Mouse (Mus musculus): ENCODE measurements around the gene Capzb. TPM values are rescaled to one million over a fixed set of nuclear protein-coding genes. Genes with fewer than 3 reads are reported as not detected.

Gene Capzb
- polyA plus RNA-seq, 1 experiment from 2014 or later = 307 TPM

GRCm38 (mm10) chr4:139262981-139263380 is 70.3 kb downstream of the Capzb start:
- WGBS = 87% methylated on average over 6 of the region's 6 CpGs
- H3K27ac ChIP-seq (replicated peaks; ENCODE audit: low read depth, low read length) = no peak overlapping the region
- H3K4me1 ChIP-seq (ENCODE audit: control insufficient read depth, insufficient read depth, low read length) = peaks cover 46% of the 10 kb centered on the region
- no peak overlapping the region for H3K9ac ChIP-seq (ENCODE audit: low read length)
- no peaks in the 10 kb centered on the region for H3K27me3 ChIP-seq (ENCODE audit: control insufficient read depth, insufficient read depth, low read length)
- H3K9me3 ChIP-seq (ENCODE audit: control insufficient read depth, low read length) = no peaks in the 10 kb centered on the region
- H3K4me3 ChIP-seq (ENCODE audit: low read depth, low read length) = no peak overlapping the region
- H3K4me2 ChIP-seq (ENCODE audit: low read depth, severe bottlenecking) = no peak overlapping the region
- peaks cover 7% of the 10 kb centered on the region; the same call in 1 of the 2 replicates for H3K36me3 ChIP-seq (ENCODE audit: control insufficient read depth, insufficient read depth, low read length)
- ATAC-seq (ENCODE audit: insufficient number of reproducible peaks, low FRiP score, low TSS enrichment, low read depth) = no peak
- no peak for DNase-seq (ENCODE audit: low spot score)

GRCm38 (mm10) chr4:139265783-139266499 is 73.2 kb downstream of the Capzb start:
- DNase-seq (ENCODE audit: low spot score) (no peak), ATAC-seq (ENCODE audit: insufficient number of reproducible peaks, low FRiP score, low TSS enrichment, low read depth) (no peak)
- Histone ChIP-seq H3K9me3 (ENCODE audit: control insufficient read depth, low read length) (no peaks in the 10 kb centered on the region), H3K9ac (ENCODE audit: low read length) (no peak overlapping the region), H3K27me3 (ENCODE audit: control insufficient read depth, insufficient read depth, low read length) (no peaks in the 10 kb centered on the region), H3K4me1 (ENCODE audit: control insufficient read depth, insufficient read depth, low read length) (peaks cover 43% of the 10 kb centered on the region), H3K36me3 (ENCODE audit: control insufficient read depth, insufficient read depth, low read length) (peaks cover 7% of the 10 kb centered on the region), H3K27ac (replicated peaks; ENCODE audit: low read depth, low read length) (peak overlapping the region; percentile 92), H3K4me2 (ENCODE audit: low read depth, severe bottlenecking) (no peak overlapping the region), H3K4me3 (ENCODE audit: low read depth, low read length) (no peak overlapping the region)
- WGBS = 62% methylated on average over 13 of the region's 13 CpGs

GRCm38 (mm10) chr4:139266500-139266865 is 73.8 kb downstream of the Capzb start:
- peak overlapping the region; percentile 5; the same call in 1 of the 2 replicates for H3K9ac ChIP-seq (ENCODE audit: low read length)
- WGBS = 15% methylated on average over 7 of the region's 7 CpGs
- peaks cover 4% of the 10 kb centered on the region for H3K36me3 ChIP-seq (ENCODE audit: control insufficient read depth, insufficient read depth, low read length)
- no peaks in the 10 kb centered on the region for H3K9me3 ChIP-seq (ENCODE audit: control insufficient read depth, low read length)
- H3K4me2 ChIP-seq (ENCODE audit: low read depth, severe bottlenecking) = peak overlapping the region; percentile 5; the same call in 1 of the 2 replicates
- peaks cover 43% of the 10 kb centered on the region for H3K4me1 ChIP-seq (ENCODE audit: control insufficient read depth, insufficient read depth, low read length)
- H3K27me3 ChIP-seq (ENCODE audit: control insufficient read depth, insufficient read depth, low read length) = no peaks in the 10 kb centered on the region
- DNase-seq (ENCODE audit: low spot score) = peak; percentile 70
- ATAC-seq (ENCODE audit: insufficient number of reproducible peaks, low FRiP score, low TSS enrichment, low read depth) = no peak
- no peak overlapping the region for H3K4me3 ChIP-seq (ENCODE audit: low read depth, low read length)
- H3K27ac ChIP-seq (replicated peaks; ENCODE audit: low read depth, low read length) = peak overlapping the region; percentile 92

- Histone ChIP-seq H3K9me3 (ENCODE audit: control insufficient read depth, low read length) (no peaks in the 10 kb centered on the region), H3K36me3 (ENCODE audit: control insufficient read depth, insufficient read depth, low read length) (peaks cover 4% of the 10 kb centered on the region), H3K9ac (ENCODE audit: low read length) (0 out of 2 replicates have a peak overlapping the region, but pooled peaks have one; percentile 5), H3K4me2 (ENCODE audit: low read depth, severe bottlenecking) (no peak overlapping the region; the same call in 1 of the 2 replicates), H3K27me3 (ENCODE audit: control insufficient read depth, insufficient read depth, low read length) (no peaks in the 10 kb centered on the region), H3K4me3 (ENCODE audit: low read depth, low read length) (no peak overlapping the region), H3K4me1 (ENCODE audit: control insufficient read depth, insufficient read depth, low read length) (peaks cover 49% of the 10 kb centered on the region), H3K27ac (replicated peaks; ENCODE audit: low read depth, low read length) (peak overlapping the region; percentile 92)
- ATAC-seq (ENCODE audit: insufficient number of reproducible peaks, low FRiP score, low TSS enrichment, low read depth) = no peak
- peak; percentile 62 for DNase-seq (ENCODE audit: low spot score)
- WGBS = 39% methylated on average over 3 of the region's 3 CpGs
These were observed 74.6 kb downstream of the Capzb start for GRCm38 (mm10) chr4:139267335-139267734.

GRCm38 (mm10) chr4:139268242-139268641 is 75.5 kb downstream of the Capzb start:
- H3K36me3 ChIP-seq (ENCODE audit: control insufficient read depth, insufficient read depth, low read length) = peaks cover 4% of the 10 kb centered on the region
- no peak for ATAC-seq (ENCODE audit: insufficient number of reproducible peaks, low FRiP score, low TSS enrichment, low read depth)

GRCm38 (mm10) chr4:139270168-139270567 is 77.5 kb downstream of the Capzb start:
- H3K27ac ChIP-seq (replicated peaks; ENCODE audit: low read depth, low read length) = no peak overlapping the region

More at GRCm38 (mm10) chr4:139268242-139268641, 75.5 kb downstream of the Capzb start:
- no peak for DNase-seq (ENCODE audit: low spot score)
- Histone ChIP-seq H3K4me1 (ENCODE audit: control insufficient read depth, insufficient read depth, low read length) (peaks cover 53% of the 10 kb centered on the region), H3K4me3 (ENCODE audit: low read depth, low read length) (no peak overlapping the region), H3K4me2 (ENCODE audit: low read depth, severe bottlenecking) (no peak overlapping the region), H3K9ac (ENCODE audit: low read length) (no peak overlapping the region), H3K9me3 (ENCODE audit: control insufficient read depth, low read length) (no peaks in the 10 kb centered on the region), H3K27ac (replicated peaks; ENCODE audit: low read depth, low read length) (peak overlapping the region; percentile 92), H3K27me3 (ENCODE audit: control insufficient read depth, insufficient read depth, low read length) (no peaks in the 10 kb centered on the region)
- 77% methylated on average over 1 of the region's 1 CpGs for WGBS

GRCm38 (mm10) chr4:139271562-139271961 is 78.9 kb downstream of the Capzb start:
- DNase-seq (ENCODE audit: low spot score) (peak; percentile 62), ATAC-seq (ENCODE audit: insufficient number of reproducible peaks, low FRiP score, low TSS enrichment, low read depth) (peak; percentile 51; the same call in 1 of the 2 replicates)
- Histone ChIP-seq H3K4me2 (ENCODE audit: low read depth, severe bottlenecking) (no peak overlapping the region), H3K4me3 (ENCODE audit: low read depth, low read length) (no peak overlapping the region), H3K27me3 (ENCODE audit: control insufficient read depth, insufficient read depth, low read length) (no peaks in the 10 kb centered on the region), H3K27ac (replicated peaks; ENCODE audit: low read depth, low read length) (peak overlapping the region; percentile 70), H3K4me1 (ENCODE audit: control insufficient read depth, insufficient read depth, low read length) (peaks cover 46% of the 10 kb centered on the region), H3K9me3 (ENCODE audit: control insufficient read depth, low read length) (no peaks in the 10 kb centered on the region), H3K36me3 (ENCODE audit: control insufficient read depth, insufficient read depth, low read length) (peaks cover 3% of the 10 kb centered on the region), H3K9ac (ENCODE audit: low read length) (no peak overlapping the region)
- 36% methylated on average over 9 of the region's 9 CpGs for WGBS

More at GRCm38 (mm10) chr4:139270168-139270567, 77.5 kb downstream of the Capzb start:
- Histone ChIP-seq H3K9ac (ENCODE audit: low read length) (no peak overlapping the region), H3K9me3 (ENCODE audit: control insufficient read depth, low read length) (no peaks in the 10 kb centered on the region), H3K4me2 (ENCODE audit: low read depth, severe bottlenecking) (no peak overlapping the region), H3K4me1 (ENCODE audit: control insufficient read depth, insufficient read depth, low read length) (peaks cover 53% of the 10 kb centered on the region), H3K4me3 (ENCODE audit: low read depth, low read length) (no peak overlapping the region), H3K27me3 (ENCODE audit: control insufficient read depth, insufficient read depth, low read length) (no peaks in the 10 kb centered on the region), H3K36me3 (ENCODE audit: control insufficient read depth, insufficient read depth, low read length) (no peaks in the 10 kb centered on the region; the same call in 1 of the 2 replicates)
- no peak for DNase-seq (ENCODE audit: low spot score)
- ATAC-seq (ENCODE audit: insufficient number of reproducible peaks, low FRiP score, low TSS enrichment, low read depth) = no peak
- WGBS = 92% methylated on average over 3 of the region's 3 CpGs

- ATAC-seq (ENCODE audit: insufficient number of reproducible peaks, low FRiP score, low TSS enrichment, low read depth) (no peak), DNase-seq (ENCODE audit: low spot score) (no peak)
- peaks cover 3% of the 10 kb centered on the region for H3K36me3 ChIP-seq (ENCODE audit: control insufficient read depth, insufficient read depth, low read length)
- no peak overlapping the region for H3K4me2 ChIP-seq (ENCODE audit: low read depth, severe bottlenecking)
- H3K27ac ChIP-seq (replicated peaks; ENCODE audit: low read depth, low read length) = 0 out of 2 replicates have a peak overlapping the region, but pooled peaks have one; percentile 47
- 90% methylated on average over 10 of the region's 10 CpGs for WGBS
- H3K9me3 ChIP-seq (ENCODE audit: control insufficient read depth, low read length) = no peaks in the 10 kb centered on the region
- H3K4me1 ChIP-seq (ENCODE audit: control insufficient read depth, insufficient read depth, low read length) = peaks cover 33% of the 10 kb centered on the region
- H3K9ac ChIP-seq (ENCODE audit: low read length) = no peak overlapping the region
- H3K27me3 ChIP-seq (ENCODE audit: control insufficient read depth, insufficient read depth, low read length) = no peaks in the 10 kb centered on the region
- no peak overlapping the region for H3K4me3 ChIP-seq (ENCODE audit: low read depth, low read length)
These were observed 80.4 kb downstream of the Capzb start for GRCm38 (mm10) chr4:139272951-139273680.

All from limb, embryonic 11.5 days (tissue).